Mouse (Mus musculus) T-helper 2 cell (primary cell): Measurements from ENCODE around the gene Syt10.

Experiments used
- in situ Hi-C: fragments of 300-600 bp; cut with MboI, MseI; formaldehyde crosslinking; loops from one replicate; pipeline ENCODE4 v1.15.1; 2025; ENCODE audit warnings: high pct_unique_total_duplicates

Syt10 gene

DNA sequence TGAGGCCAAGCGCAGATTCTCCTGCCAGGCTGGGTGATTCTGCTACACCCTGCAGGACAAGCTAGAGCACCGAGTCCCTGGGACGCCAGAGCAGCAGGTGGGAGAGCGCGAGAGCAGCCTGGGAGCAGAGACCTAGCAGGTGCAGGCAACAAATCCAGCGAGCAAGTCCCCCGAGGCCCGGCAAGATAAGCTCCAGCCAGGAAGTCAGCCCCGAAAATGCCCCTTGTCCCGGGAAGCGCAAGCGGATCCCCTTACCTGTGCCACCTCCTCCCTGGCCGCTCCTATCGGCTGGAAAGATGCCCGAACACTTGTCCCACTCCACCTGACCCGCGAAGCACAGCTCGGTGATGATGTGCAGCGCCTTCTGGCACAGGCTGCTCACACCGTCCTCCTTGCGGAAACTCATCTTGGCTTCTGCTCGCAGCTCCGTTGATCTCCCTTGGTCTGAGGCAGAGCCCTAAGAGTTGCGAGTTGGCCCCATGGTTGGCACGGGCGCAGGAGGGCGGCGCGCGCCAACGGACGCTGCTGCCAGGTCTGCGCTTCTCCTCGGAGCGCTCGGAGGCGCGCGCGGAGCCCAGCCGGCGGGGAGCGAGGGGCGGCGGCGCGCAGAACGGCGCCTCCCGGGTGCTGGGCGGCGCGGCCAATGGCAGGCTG, at the start of gene Syt10:
TSS of gene Syt10 (minus strand) at position 497 of the 654 bp plus-strand sequence.
- in situ Hi-C loops, result loop anchor here (25.0 kb wide), 1 partner anchor 621 kb away; no protein-coding TSS in a partner anchor

GRCm38 (mm10) chr15:89883799-89884198, 42.1 kb upstream of the Syt10 start:
- in situ Hi-C loops, result no loop called here

DNA sequence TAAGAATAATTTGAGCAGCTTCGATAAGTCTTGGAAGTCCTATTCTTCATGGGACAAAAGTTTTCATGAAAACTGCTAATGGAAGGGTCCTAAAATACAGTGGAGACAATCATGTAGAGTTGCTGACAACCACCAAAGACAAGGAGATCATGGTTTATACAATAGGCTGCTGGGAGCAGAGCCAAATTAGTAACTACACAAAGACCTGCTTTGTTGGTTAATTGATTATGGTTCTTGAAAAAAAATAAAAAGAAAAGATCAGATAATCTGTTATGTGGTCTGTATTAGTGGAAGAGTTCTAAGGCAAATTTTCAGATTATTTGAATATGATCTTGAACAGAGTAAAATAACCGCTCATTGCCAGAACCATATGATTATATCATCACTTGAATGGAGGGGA, 37.3 kb upstream of the Syt10 start:
- in situ Hi-C loops, result no loop called here

DNA sequence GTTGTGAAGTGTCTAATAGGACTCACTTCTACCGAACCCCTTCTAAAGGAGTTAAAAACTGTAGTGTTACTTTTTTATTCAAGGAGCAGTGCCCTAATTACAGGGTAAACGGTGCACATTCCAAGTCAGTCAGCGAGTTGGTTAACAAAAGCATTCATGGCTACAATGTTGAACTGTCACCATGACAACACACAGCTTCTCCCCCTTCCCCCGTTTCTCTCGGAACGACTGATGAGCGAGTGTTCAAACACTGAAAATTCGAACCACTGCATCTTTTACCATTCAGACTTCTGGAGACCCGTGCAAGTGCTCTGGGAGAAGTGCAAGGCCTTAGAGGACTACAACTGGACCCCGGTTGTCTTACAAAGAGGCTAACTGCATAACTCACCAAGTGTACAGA, 25.6 kb downstream of the Syt10 start:
- in situ Hi-C loops, result no loop called here

DNA sequence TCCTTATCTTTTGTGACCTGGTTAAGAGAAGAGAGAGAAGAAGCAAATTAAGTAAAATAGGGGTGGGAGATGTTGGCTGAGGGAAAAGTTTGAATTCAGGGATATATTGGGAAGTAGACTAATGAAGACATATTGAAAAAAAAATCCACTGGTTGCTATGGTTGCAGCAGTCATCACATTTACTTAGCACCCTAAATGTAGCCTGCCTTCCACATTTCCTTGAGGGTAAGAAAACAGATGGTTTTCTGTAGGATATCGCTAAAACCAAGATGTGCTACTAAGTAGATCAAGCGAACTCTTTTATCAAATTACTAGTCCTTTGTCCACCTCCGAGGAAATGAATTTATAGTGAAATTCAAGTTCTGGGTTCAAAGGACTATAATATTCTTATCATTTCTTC, 37.2 kb downstream of the Syt10 start:
- in situ Hi-C loops, result no loop called here

DNA sequence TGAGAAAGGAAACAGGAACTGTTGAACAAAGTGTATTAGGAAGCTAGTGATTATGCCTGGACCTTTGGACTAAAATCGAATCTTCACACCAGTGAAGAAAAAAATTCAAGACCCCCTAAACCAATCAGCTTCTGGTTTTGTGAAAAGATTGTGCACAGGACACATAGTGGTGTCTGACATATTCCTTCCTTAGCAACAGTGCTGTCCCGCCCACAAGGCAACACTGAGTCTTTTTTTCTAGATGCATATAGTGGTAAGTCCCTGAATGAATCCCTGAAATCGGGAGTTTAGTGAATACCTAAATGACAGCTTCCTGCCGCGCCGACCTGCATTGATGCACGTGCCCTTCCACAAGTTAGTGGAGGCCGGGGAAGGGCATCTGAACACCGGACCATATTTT, 61.7 kb downstream of the Syt10 start:
- in situ Hi-C loops, result no loop called here

GRCm38 (mm10) chr15:89766016-89766415, 75.6 kb downstream of the Syt10 start:
- in situ Hi-C loops, result loop anchor here (5.0 kb wide), 1 partner anchor 99 kb away; no protein-coding TSS in a partner anchor

- in situ Hi-C loops, result no loop called here
Observed at GRCm38 (mm10) chr15:89733611-89734010, 108.0 kb downstream of the Syt10 start.
